Mouse (Mus musculus) erythroid progenitor cell, adult 5-6 weeks (primary cell): ENCODE measurements at regions not wholly inside any gene's neighbourhood (a gene's known extent, or its start where the extent isn't known, plus 50 kb on each side); places are given as distances from the start of the nearest gene placed in this dataset.

Experiments used
- ATAC-seq: replicated peaks from 2 replicates; pipeline ENCODE4 v1.8.0; 2016; ENCODE audit warnings: moderate number of reproducible peaks, mild to moderate bottlenecking, moderate TSS enrichment, inconsistent platforms; ENCODE audit not compliant: poor library complexity, low FRiP score, severe bottlenecking

- ATAC-seq = 0 out of 2 replicates have a peak, but pooled peaks have one; percentile 52
These were observed 62.9 kb upstream of the Sfmbt2 start for GRCm38 (mm10) chr2:10307376-10307775.

- ATAC-seq = no peak
These were observed 60.7 kb upstream of the Sfmbt2 start for GRCm38 (mm10) chr2:10309656-10310055.

GRCm38 (mm10) chr2:10311719-10312118 lies 58.6 kb upstream of the Sfmbt2 start:
- no peak for ATAC-seq

DNA sequence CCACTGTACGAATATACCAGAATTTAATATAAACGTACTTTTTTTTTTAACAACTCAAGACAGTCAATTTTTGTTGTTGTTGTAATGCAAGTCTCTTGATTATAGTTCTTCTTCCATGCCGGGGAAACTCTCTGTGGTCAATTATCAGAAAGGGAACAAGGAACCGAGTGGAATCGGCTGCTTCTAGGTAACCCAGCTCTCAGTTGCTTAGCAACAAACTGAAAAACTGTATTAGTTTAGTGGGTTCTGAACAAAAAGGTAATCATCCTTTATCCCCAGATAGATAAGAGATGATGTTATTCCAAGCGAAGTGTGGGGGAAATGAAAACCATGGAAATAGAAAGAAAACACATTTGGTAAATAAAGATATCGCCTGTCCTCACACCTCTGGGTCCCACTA lies 57.9 kb upstream of the Sfmbt2 start:
- no peak for ATAC-seq

DNA sequence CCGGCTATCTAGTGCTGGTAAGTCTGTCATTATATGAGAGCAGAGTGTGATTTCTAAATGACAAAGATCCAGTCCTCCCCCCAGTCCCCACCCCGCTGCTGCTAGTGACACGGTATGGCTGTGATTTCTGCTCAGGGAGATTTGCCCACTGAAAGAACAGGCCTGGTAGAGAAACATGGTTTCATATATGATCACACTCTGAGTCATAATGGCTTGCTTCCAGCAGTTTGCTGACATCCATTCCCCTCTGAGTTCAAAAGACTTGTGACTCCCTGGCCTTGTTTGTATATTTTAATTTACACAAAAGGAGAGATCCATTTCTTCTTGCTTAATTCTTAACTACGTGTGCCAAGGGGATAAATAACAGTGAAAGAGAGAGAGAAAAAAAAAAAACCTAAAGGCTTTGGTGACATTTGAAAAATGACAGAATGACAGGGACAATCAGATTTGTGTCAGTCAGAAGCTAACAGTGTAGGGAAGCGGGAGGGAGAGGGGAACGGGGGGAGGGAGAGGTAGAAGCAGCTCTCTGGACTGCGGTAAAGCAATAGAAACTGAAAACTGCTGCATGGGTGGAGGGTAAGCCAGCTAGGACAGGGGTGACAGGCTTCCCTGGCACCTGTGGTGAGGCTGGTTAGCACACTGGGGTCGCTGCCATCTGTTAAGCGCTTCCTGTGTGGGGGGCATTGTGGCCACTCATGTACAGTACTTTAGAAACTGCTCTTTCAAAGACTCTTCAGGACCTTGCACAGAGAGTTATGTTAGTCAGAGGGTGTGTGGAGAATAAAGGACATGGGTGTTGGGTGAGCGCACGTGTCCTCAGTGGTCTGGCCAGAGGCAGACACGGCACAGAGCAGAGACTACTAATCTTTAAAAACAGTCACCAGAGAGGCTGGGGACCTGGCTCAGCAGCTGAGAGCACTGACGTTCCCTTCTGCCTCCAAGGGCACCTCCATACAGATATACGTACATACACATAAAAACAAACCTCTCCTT lies 55.8 kb upstream of the Sfmbt2 start:
- ATAC-seq = no peak

DNA sequence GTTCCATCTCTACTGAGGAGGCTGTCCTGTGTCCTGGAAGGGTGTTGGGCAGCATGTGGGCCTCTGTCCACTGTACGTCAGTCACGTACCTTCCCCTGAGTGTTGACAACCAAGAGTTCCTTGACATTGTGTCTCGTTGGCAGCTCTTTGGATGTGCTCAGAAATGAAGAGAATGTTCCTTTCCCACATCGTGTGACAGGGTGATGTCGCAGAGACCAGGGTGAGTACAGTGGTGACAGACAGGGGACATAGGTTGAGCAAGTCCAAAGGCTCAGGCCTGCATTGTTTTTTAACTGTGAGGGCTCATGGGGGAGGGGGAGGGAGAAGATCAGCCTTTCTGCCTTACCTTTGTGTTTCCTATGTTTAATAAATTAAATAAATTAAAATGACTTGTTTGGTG lies 54.0 kb upstream of the Sfmbt2 start:
- ATAC-seq = no peak

DNA sequence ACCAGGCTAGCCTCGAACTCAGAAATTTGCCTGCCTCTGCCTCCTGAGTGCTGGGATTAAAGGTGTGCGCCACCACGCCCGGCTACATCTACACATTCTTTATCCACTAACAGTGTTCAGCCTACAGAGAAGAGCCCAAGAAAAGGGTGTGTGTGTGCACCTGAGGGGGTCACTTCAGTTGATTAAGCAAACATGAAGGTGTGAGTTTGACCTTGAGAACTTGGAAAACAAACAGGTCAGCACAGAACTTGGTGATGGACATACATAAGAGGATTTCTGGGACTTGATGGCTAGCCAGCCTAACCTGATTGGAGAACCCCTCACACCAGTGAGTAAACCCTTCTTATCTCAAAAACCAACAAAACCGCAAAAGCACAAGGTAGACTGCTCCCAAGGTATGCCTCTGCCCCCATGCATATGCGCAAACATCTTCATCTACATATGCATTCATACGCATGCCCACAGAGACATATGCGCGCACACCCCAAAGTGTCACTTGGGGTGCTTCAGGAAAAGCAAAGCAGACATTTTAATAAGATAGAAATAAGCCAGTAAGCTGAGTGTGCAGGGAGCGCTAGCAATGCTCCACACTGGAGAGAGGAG lies 52.0 kb upstream of the Sfmbt2 start:
- ATAC-seq = no peak
